Mouse (Mus musculus): ENCODE data around the gene Chd3.
A peak's percentile ranks its signal among the peaks of the same experiment; 100 is the strongest.

The Chd3 gene

GRCm38 (mm10) chr11:69389531-69390399 is 20.6 kb upstream of the Chd3 start:
- DNase-seq: peak in 1 of 2 experiments; percentile 25

DNA sequence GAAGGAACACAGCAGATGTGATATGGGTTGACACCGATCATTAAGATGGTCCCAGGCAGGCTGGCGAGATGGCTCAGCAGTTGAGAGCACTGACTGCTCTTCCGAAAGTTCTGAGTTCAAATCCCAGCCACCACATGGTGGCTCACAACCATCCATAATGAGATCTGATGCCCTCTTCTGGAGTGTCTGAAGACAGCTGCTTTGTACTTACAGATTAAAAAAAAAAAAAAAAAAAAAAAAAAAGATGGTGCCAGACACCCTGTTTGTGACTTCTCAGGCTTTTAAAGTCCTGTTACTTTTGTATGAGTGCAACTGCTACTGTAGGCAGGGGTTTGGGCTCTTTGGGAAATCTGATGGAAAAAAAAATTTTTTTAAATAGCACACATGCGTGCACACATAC is 19.5 kb upstream of the Chd3 start:
- DNase-seq: no peak

- no peak for DNase-seq
Observed at GRCm38 (mm10) chr11:69386758-69387157, 17.6 kb upstream of the Chd3 start.

- DNase-seq: no peak
Observed at GRCm38 (mm10) chr11:69384979-69385378, 15.8 kb upstream of the Chd3 start.

GRCm38 (mm10) chr11:69382478-69383105 is 13.4 kb upstream of the Chd3 start:
- DNase-seq: no peak

DNA sequence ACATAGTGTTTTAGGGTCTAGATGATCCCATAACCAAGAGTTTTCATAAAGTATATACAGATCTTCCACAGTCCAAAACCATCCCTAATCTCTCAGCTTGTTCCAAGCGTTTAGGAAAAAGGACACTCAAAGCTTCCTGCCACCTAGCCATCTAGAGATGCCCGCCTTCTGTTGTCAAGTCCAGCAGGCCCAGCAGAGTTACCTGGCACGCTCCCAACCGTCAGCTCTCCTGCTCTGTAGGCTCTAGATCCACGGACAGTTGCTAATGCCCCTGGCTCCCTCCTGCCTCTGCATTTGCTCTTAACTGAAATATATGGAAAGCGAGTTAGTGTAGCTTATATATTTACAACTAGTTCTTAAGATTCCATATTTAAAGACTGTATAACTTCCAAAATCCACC is 12.2 kb upstream of the Chd3 start:
- no peak for DNase-seq

DNA sequence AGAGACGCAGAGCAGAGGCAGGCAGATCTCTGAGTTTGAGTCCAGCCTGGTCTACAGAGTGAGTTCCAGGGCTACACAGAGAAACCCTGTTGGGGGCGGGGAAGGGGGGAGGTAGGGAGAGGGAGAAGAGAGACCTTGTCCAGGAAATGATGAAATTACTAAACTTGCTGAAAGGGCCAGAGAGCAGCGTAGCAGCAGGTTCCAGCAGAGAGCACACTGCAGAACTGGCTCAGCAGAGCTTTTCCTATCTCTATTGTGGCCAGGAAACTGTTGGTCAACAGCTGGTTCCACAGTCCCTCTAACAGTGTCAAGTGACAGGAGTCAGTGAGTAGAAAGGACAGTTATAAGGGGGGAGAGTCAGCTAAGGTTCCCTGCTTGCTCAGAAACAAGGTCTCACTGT is 10.4 kb upstream of the Chd3 start:
- no peak for DNase-seq

GRCm38 (mm10) chr11:69377766-69378165 is 8.6 kb upstream of the Chd3 start:
- DNase-seq: no peak

GRCm38 (mm10) chr11:69375646-69376045 is 6.4 kb upstream of the Chd3 start:
- no peak for DNase-seq

DNA sequence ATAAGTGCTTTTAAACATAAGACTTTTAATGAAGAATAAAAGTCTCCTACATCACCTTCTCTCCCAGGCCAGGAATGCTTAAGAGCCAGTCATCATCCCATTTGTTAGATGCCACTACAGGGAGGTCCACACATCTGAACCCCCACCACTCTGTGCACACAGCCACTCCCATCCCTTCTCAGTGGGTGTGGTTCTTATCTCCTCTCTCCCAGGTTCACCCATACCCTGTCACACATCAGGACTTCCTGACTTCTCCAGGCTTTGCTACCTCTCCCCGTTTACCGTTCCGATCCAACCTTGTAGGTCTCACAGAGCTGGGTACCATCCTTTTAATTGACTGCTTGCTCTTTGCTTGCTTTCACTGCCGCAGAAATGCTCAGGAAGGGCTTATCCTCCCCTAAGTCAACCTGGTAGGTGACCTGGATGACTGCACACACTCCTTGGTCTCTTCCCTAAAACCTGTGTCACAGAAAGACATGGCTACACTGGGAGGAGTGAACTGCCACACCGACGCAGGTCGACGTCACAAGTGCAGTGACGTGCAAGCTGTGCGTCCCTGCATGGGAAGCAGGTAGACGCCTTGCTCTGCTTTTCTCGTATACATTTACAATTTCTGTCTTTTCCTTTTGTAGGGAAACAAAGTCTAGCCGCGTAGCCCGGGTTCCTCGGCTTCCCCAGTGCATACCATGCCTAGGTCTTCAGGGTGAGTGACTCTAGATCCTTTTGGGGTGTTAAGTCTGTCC is 4.2 kb upstream of the Chd3 start:
- DNase-seq: no peak

- peak in 1 of 2 experiments; percentile 15 for DNase-seq
Observed at GRCm38 (mm10) chr11:69372780-69373170, 3.6 kb upstream of the Chd3 start.

DNA sequence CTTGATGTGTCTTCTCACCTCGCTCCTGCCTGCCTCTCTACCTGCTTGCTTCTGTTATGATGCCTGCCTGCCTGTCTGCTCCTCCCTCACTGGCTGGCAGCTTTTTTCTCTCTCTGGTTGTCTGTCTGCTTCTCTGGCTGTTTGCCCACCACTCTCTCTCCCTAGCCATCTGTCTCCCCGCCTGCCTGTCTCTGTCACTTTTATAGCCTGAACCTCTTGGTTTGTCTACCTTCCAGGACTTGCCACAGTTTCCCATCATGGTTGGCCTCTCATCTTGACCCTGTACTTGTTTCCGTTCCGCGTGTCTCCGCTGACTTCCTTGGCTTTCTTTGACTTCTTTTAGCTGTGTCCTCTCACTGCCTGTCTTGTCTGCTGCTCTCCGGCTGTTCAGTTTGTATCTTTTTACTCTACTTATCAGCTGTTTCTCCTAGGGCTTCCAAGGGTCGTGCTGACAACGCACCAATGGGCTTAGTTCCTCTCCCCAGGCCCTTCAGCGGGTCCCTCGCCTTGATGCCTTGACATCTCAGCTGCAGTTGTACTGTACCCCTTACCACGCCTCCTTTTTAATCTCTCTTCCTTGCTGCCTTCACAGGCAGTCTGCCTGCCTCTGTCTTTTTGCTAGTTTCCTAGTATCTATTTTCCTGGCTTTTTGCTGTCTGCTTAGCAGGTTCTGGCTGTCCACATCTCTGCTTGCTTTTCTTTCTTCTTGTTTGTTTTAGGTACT is 3.0 kb upstream of the Chd3 start:
- DNase-seq: no peak

- no peak for DNase-seq
Observed at GRCm38 (mm10) chr11:69371601-69372000, 2.4 kb upstream of the Chd3 start.

DNA sequence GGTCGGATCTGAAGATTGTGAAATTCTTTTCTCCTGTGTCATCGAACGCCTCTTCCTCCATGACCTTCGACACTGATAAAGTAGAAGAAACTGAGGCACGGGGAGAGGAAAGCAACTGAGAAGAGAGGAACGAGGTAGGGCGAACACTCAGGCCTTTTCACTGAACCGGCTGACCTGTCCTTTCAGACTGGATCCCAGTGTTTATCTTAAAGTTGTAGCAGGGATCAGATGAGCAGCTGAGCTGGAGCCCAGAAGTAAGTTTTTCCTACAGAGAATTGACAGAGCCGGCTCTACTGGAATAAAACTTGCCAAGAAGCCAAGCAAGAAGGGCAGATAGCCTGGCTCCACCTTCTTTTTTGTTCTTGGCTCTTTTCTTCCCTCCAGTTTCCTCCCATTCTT is 1.6 kb upstream of the Chd3 start:
- peak in 1 of 2 experiments; percentile 14 for DNase-seq

- DNase-seq: no peak
Observed at GRCm38 (mm10) chr11:69369990-69370816, 997 bp upstream of the Chd3 start.

GRCm38 (mm10) chr11:69368356-69369214 is 621 bp downstream of the Chd3 start:
- peak; percentile 30 to 50 for DNase-seq

DNA sequence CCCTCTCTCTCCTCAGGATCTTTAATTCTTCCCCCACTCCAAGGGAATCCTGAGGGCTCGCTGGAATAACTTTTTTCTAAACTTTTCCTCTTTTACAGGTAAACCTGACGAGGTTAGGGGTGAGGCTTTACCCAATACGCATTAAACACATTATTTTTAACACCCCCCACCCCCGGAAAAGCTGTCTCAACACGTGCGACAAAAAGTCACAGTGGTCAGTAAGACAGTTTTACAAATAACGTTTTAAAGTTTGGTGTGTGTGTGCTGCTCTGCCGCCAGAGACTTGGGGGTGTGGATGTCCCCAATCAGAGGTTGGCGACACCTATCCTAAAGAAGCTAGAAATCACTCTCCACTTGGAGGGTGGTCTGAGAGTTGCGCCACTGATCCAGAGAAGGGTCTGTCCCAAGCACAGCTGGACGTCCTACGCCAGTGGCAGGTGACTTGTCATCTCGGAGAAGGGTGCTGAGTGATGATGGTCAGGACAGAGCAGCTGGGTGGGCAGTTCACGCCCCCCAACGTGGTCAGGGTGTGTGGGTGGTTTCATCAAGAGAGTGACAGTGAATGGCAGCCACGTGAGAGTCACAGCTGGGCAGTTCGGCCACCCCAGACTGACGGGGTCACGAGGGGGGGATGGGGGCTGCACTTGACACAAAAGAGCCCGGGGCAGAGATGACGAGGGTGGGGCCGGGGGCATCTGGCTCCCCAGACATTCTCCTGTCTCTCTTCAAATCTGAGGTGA is 1.4 kb downstream of the Chd3 start:
- peak; percentile 54 to 60 for DNase-seq

DNA sequence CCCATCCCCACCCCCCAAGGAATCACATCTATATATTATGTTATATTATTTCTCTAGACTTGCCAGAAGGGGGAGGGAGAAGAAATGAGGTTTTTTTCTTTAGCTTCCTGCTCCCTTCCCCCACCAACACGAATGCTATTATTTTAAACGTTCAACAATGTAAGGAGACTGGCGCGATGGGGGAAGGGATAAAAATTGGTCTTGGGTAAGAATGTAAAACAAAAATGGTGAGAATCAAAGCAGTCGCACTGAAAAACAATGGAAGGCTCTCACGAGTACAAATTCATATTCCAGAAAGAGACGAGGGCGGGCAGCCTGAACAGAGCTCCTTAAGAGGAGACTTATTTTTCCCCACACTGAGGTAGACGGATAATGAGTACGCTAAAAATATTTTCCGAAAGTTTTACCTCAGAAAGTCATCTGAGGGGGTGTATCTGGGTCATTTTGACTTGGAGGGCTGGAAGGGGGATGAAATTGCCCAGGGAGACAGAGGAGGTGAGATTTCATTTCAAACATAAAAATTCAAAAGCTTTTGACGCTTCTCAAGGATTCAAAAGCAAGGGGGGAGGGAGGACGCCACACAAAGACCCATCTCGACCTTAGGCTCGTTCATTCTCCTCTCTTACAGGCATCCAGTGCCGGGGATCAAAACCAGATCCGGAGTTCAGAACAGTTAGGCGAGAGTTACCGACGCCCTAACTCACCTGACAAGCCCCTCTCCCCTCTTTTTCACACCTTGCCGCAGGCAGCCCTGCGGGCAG is 2.2 kb downstream of the Chd3 start:
- DNase-seq: peak in 1 of 2 experiments; percentile 16

- DNase-seq: peak; percentile 97 to 98
Observed at GRCm38 (mm10) chr11:69366157-69366854, 2.9 kb downstream of the Chd3 start.
